Mouse (Mus musculus): ENCODE results near the gene Tes3-ps. TPM values are rescaled to one million over a fixed set of nuclear protein-coding genes. Genes with fewer than 3 reads are reported as not detected.
A peak's percentile ranks its signal among the peaks of the same experiment; 100 is the strongest.

Tes3-ps gene
- polyA plus RNA-seq, 1 experiment from 2014 or later, result 1.1 TPM

GRCm38 (mm10) chr13:49466393-49467075 lies 26.6 kb upstream of the Tes3-ps start:
- Histone ChIP-seq H3K9me3 (ENCODE audit: control insufficient read depth, low read length) (no peaks in the 10 kb centered on the region), H3K9ac (ENCODE audit: low read depth, low read length) (no peak overlapping the region), H3K4me3 (ENCODE audit: low read length) (no peak overlapping the region), H3K4me2 (replicated peaks; ENCODE audit: low read depth, low read length) (no peak overlapping the region), H3K27ac (ENCODE audit: low read depth, low read length) (0 out of 2 replicates have a peak overlapping the region, but pooled peaks have one; percentile 26), H3K27me3 (ENCODE audit: control insufficient read depth, insufficient read depth, low read length) (no peaks in the 10 kb centered on the region), H3K4me1 (ENCODE audit: control insufficient read depth, insufficient read depth, low read length) (no peaks in the 10 kb centered on the region), H3K36me3 (ENCODE audit: control insufficient read depth, insufficient read depth, low read length) (peaks cover 36% of the 10 kb centered on the region)
- WGBS, result 72% methylated on average over 11 of the region's 11 CpGs
- ATAC-seq (ENCODE audit: low FRiP score, low TSS enrichment), result no peak

GRCm38 (mm10) chr13:49467585-49467984 lies 25.5 kb upstream of the Tes3-ps start:
- no peak for ATAC-seq (ENCODE audit: low FRiP score, low TSS enrichment)
- WGBS, result 65% methylated on average over 2 of the region's 2 CpGs
- H3K27ac ChIP-seq (ENCODE audit: low read depth, low read length), result no peak overlapping the region

GRCm38 (mm10) chr13:49469002-49469401 lies 24.1 kb upstream of the Tes3-ps start:
- Histone ChIP-seq H3K4me3 (ENCODE audit: low read length) (no peak overlapping the region), H3K4me2 (replicated peaks; ENCODE audit: low read depth, low read length) (no peak overlapping the region), H3K4me1 (ENCODE audit: control insufficient read depth, insufficient read depth, low read length) (no peaks in the 10 kb centered on the region), H3K9me3 (ENCODE audit: control insufficient read depth, low read length) (no peaks in the 10 kb centered on the region), H3K36me3 (ENCODE audit: control insufficient read depth, insufficient read depth, low read length) (peaks cover 19% of the 10 kb centered on the region), H3K9ac (ENCODE audit: low read depth, low read length) (no peak overlapping the region), H3K27ac (ENCODE audit: low read depth, low read length) (no peak overlapping the region), H3K27me3 (ENCODE audit: control insufficient read depth, insufficient read depth, low read length) (no peaks in the 10 kb centered on the region)
- no peak for ATAC-seq (ENCODE audit: low FRiP score, low TSS enrichment)
- 92% methylated on average over 5 of the region's 5 CpGs for WGBS

More at GRCm38 (mm10) chr13:49467585-49467984, 25.5 kb upstream of the Tes3-ps start:
- Histone ChIP-seq H3K4me3 (ENCODE audit: low read length) (no peak overlapping the region), H3K9me3 (ENCODE audit: control insufficient read depth, low read length) (no peaks in the 10 kb centered on the region), H3K9ac (ENCODE audit: low read depth, low read length) (no peak overlapping the region), H3K4me1 (ENCODE audit: control insufficient read depth, insufficient read depth, low read length) (no peaks in the 10 kb centered on the region), H3K4me2 (replicated peaks; ENCODE audit: low read depth, low read length) (no peak overlapping the region), H3K27me3 (ENCODE audit: control insufficient read depth, insufficient read depth, low read length) (no peaks in the 10 kb centered on the region), H3K36me3 (ENCODE audit: control insufficient read depth, insufficient read depth, low read length) (peaks cover 26% of the 10 kb centered on the region)

- no peak for ATAC-seq (ENCODE audit: low FRiP score, low TSS enrichment)
- WGBS, result 88% methylated on average over 4 of the region's 4 CpGs
- H3K27ac ChIP-seq (ENCODE audit: low read depth, low read length), result no peak overlapping the region
- H3K9ac ChIP-seq (ENCODE audit: low read depth, low read length), result no peak overlapping the region
- H3K9me3 ChIP-seq (ENCODE audit: control insufficient read depth, low read length), result no peaks in the 10 kb centered on the region
- H3K4me1 ChIP-seq (ENCODE audit: control insufficient read depth, insufficient read depth, low read length), result no peaks in the 10 kb centered on the region
- peaks cover 6% of the 10 kb centered on the region; the same call in 1 of the 2 replicates for H3K36me3 ChIP-seq (ENCODE audit: control insufficient read depth, insufficient read depth, low read length)
- H3K4me3 ChIP-seq (ENCODE audit: low read length), result no peak overlapping the region
- no peaks in the 10 kb centered on the region for H3K27me3 ChIP-seq (ENCODE audit: control insufficient read depth, insufficient read depth, low read length)
- H3K4me2 ChIP-seq (replicated peaks; ENCODE audit: low read depth, low read length), result no peak overlapping the region
These were observed 22.8 kb upstream of the Tes3-ps start for GRCm38 (mm10) chr13:49470319-49470718.

GRCm38 (mm10) chr13:49470806-49471205 lies 22.3 kb upstream of the Tes3-ps start:
- no peak overlapping the region for H3K9ac ChIP-seq (ENCODE audit: low read depth, low read length)
- no peaks in the 10 kb centered on the region for H3K27me3 ChIP-seq (ENCODE audit: control insufficient read depth, insufficient read depth, low read length)
- no peak overlapping the region for H3K4me3 ChIP-seq (ENCODE audit: low read length)
- H3K4me2 ChIP-seq (replicated peaks; ENCODE audit: low read depth, low read length), result no peak overlapping the region
- no peaks in the 10 kb centered on the region for H3K9me3 ChIP-seq (ENCODE audit: control insufficient read depth, low read length)
- 77% methylated on average over 4 of the region's 4 CpGs for WGBS
- H3K4me1 ChIP-seq (ENCODE audit: control insufficient read depth, insufficient read depth, low read length), result no peaks in the 10 kb centered on the region
- no peak overlapping the region for H3K27ac ChIP-seq (ENCODE audit: low read depth, low read length)
- H3K36me3 ChIP-seq (ENCODE audit: control insufficient read depth, insufficient read depth, low read length), result 0 out of 2 replicates have a peak, but pooled peaks cover 2% of the 10 kb centered on the region
- ATAC-seq (ENCODE audit: low FRiP score, low TSS enrichment), result no peak

GRCm38 (mm10) chr13:49471981-49472675 lies 21.0 kb upstream of the Tes3-ps start:
- no peak overlapping the region for H3K4me2 ChIP-seq (replicated peaks; ENCODE audit: low read depth, low read length)
- H3K4me3 ChIP-seq (ENCODE audit: low read length), result no peak overlapping the region
- no peaks in the 10 kb centered on the region for H3K4me1 ChIP-seq (ENCODE audit: control insufficient read depth, insufficient read depth, low read length)
- no peaks in the 10 kb centered on the region for H3K9me3 ChIP-seq (ENCODE audit: control insufficient read depth, low read length)
- no peak overlapping the region for H3K9ac ChIP-seq (ENCODE audit: low read depth, low read length)
- 77% methylated on average over 4 of the region's 4 CpGs for WGBS
- no peak for ATAC-seq (ENCODE audit: low FRiP score, low TSS enrichment)
- H3K36me3 ChIP-seq (ENCODE audit: control insufficient read depth, insufficient read depth, low read length), result no peaks in the 10 kb centered on the region
- H3K27me3 ChIP-seq (ENCODE audit: control insufficient read depth, insufficient read depth, low read length), result no peaks in the 10 kb centered on the region
- H3K27ac ChIP-seq (ENCODE audit: low read depth, low read length), result no peak overlapping the region

- Histone ChIP-seq H3K4me1 (ENCODE audit: control insufficient read depth, insufficient read depth, low read length) (no peaks in the 10 kb centered on the region), H3K4me3 (ENCODE audit: low read length) (no peak overlapping the region), H3K27ac (ENCODE audit: low read depth, low read length) (no peak overlapping the region), H3K4me2 (replicated peaks; ENCODE audit: low read depth, low read length) (no peak overlapping the region), H3K27me3 (ENCODE audit: control insufficient read depth, insufficient read depth, low read length) (no peaks in the 10 kb centered on the region), H3K36me3 (ENCODE audit: control insufficient read depth, insufficient read depth, low read length) (no peaks in the 10 kb centered on the region), H3K9me3 (ENCODE audit: control insufficient read depth, low read length) (no peaks in the 10 kb centered on the region), H3K9ac (ENCODE audit: low read depth, low read length) (no peak overlapping the region)
- ATAC-seq (ENCODE audit: low FRiP score, low TSS enrichment), result no peak
- WGBS, result 94% methylated on average over 6 of the region's 6 CpGs
These were observed 20.5 kb upstream of the Tes3-ps start for GRCm38 (mm10) chr13:49472676-49473005.

- ATAC-seq (ENCODE audit: low FRiP score, low TSS enrichment), result no peak
- H3K36me3 ChIP-seq (ENCODE audit: control insufficient read depth, insufficient read depth, low read length), result no peaks in the 10 kb centered on the region
- no peaks in the 10 kb centered on the region for H3K27me3 ChIP-seq (ENCODE audit: control insufficient read depth, insufficient read depth, low read length)
- H3K4me2 ChIP-seq (replicated peaks; ENCODE audit: low read depth, low read length), result no peak overlapping the region
- H3K9me3 ChIP-seq (ENCODE audit: control insufficient read depth, low read length), result no peaks in the 10 kb centered on the region
- H3K4me3 ChIP-seq (ENCODE audit: low read length), result no peak overlapping the region
- H3K4me1 ChIP-seq (ENCODE audit: control insufficient read depth, insufficient read depth, low read length), result no peaks in the 10 kb centered on the region
- no peak overlapping the region for H3K9ac ChIP-seq (ENCODE audit: low read depth, low read length)
- no peak overlapping the region for H3K27ac ChIP-seq (ENCODE audit: low read depth, low read length)
- WGBS, result 67% methylated on average over 3 of the region's 3 CpGs
These were observed 15.2 kb upstream of the Tes3-ps start for GRCm38 (mm10) chr13:49477887-49478286.

GRCm38 (mm10) chr13:49478851-49479374 lies 14.2 kb upstream of the Tes3-ps start:
- 95% methylated on average over 6 of the region's 6 CpGs for whole genome bisulfite sequencing
- Histone ChIP-seq H3K36me3 (ENCODE audit: control insufficient read depth, insufficient read depth, low read length) (no peaks in the 10 kb centered on the region), H3K4me3 (ENCODE audit: low read length) (no peak overlapping the region), H3K4me1 (ENCODE audit: control insufficient read depth, insufficient read depth, low read length) (no peaks in the 10 kb centered on the region), H3K9ac (ENCODE audit: low read depth, low read length) (no peak overlapping the region), H3K9me3 (ENCODE audit: control insufficient read depth, low read length) (no peaks in the 10 kb centered on the region), H3K4me2 (replicated peaks; ENCODE audit: low read depth, low read length) (no peak overlapping the region), H3K27me3 (ENCODE audit: control insufficient read depth, insufficient read depth, low read length) (no peaks in the 10 kb centered on the region), H3K27ac (ENCODE audit: low read depth, low read length) (no peak overlapping the region)
- no peak for ATAC-seq (ENCODE audit: low FRiP score, low TSS enrichment)

All from kidney, embryonic 14.5 days (tissue).